Mouse (Mus musculus) liver, embryonic 14.5 days (tissue): ENCODE results near the gene Adprh.

ENCODE experiments used
- CTCF ChIP-seq: IDR thresholded peaks from 2 replicates; pipeline ENCODE4 v1.5.1; 2016; ENCODE audit warnings: antibody characterized with exemption, low read depth, control low read depth
- EP300 ChIP-seq: IDR thresholded peaks from 2 replicates; pipeline ENCODE4 v1.6.1; 2016; ENCODE audit warnings: antibody characterized with exemption, low read depth

DNA sequence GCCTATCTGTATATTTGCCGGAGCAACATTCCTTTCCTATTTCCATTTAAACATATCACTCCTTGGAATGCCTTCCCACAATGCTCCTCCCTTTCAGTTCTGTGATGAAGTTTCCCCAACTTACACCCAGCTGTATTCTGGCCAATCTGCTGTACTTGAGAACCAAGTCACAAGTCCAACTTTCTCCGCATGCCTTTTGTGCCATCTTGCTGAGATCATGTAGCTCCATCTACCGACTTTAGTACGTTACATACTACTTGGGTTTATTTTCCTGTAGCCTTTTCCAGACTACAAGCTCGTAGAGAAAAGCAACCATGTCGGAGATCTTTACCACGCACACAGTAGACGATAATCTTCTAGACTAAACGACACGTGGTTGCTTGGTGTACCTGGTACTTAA lies 41.4 kb upstream of the Adprh start:
- TF ChIP-seq CTCF, result no peak
- TF ChIP-seq EP300, result no peak
